Mouse (Mus musculus) ES-E14 (cell line): ENCODE data around the gene Acvr2a.

Experiments used
- CHD2 ChIP-seq: IDR thresholded peaks from 2 replicates; pipeline ENCODE4 v1.6.1; 2014; ENCODE audit warnings: mild to moderate bottlenecking, low read depth, low read length, inconsistent platforms
- HCFC1 ChIP-seq: IDR thresholded peaks from 2 replicates; pipeline ENCODE4 v1.6.1; 2012; ENCODE audit warnings: low read length, inconsistent platforms, borderline replicate concordance; ENCODE audit not compliant: insufficient read depth
- MAFK ChIP-seq: IDR thresholded peaks from 2 replicates; pipeline ENCODE4 v1.6.1; 2014; ENCODE audit warnings: mild to moderate bottlenecking, low read depth, low read length, inconsistent platforms; ENCODE audit not compliant: insufficient read depth
- ZC3H11A ChIP-seq: IDR thresholded peaks from 2 replicates; pipeline ENCODE4 v1.6.1; 2012; ENCODE audit warnings: low read depth, mild to moderate bottlenecking, inconsistent platforms, low read length, borderline replicate concordance
- ZNF384 ChIP-seq: IDR thresholded peaks from 2 replicates; pipeline ENCODE4 v1.6.1; 2012; ENCODE audit warnings: low read depth, low read length, inconsistent platforms

- TF ChIP-seq MAFK (no peak), HCFC1 (no peak), ZNF384 (no peak), CHD2 (no peak), ZC3H11A (no peak)
These were observed 2.5 kb downstream of the Acvr2a start for GRCm38 (mm10) chr2:48816141-48817028.
